Mouse (Mus musculus) heart, adult 11 months (tissue): ENCODE measurements around the gene Guca2b.
"Not testable (repeated sequence)": the region's sequence is repeated elsewhere in the genome, so short reads cannot be mapped to it uniquely, and the experiment has no call there.

Experiments
- DNase-seq: peaks from one replicate; pipeline ENCODE4 v3.0.0; 2022

Gene Guca2b

DNA sequence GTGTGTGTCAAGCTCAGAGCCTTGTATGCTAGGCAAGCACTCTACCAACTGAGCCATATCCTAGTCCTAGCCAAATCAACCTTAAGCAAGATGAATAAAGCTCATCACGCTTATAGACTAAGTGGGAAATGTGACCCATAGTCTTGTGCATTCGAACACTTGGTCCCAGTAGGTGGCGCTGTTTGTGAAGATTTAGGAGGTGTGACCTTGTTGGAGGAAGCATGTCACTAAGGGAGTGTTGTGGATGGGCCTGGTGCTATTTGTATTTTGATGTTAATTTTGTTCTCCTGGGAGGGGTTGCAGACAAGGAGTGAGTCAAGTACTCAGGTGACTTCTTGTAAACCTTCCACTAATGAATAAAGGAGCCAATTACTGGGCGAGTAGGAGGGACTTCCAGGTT is 16.1 kb downstream of the Guca2b start:
- peak; percentile 61 for DNase-seq

DNA sequence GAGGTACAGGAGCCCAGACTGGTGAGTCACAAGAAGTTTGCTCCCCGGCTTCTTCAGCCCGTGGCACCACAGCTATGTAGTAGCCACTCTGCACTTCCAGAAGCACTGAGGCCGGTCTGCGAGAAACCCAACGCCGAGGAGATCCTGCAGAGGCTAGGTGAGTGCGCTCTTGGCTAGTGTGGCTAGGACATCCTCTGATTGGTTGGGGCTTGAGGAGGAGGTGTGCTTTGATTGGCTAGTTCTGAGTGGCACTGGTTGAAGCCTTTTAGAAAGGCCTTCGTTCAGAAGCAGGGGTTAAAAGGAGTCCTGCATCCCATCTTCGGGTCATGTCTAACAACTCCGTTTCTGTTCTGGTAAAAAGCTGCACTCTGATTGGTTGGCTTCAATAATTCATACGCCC is 20.1 kb downstream of the Guca2b start:
- peak; percentile 59 for DNase-seq

DNA sequence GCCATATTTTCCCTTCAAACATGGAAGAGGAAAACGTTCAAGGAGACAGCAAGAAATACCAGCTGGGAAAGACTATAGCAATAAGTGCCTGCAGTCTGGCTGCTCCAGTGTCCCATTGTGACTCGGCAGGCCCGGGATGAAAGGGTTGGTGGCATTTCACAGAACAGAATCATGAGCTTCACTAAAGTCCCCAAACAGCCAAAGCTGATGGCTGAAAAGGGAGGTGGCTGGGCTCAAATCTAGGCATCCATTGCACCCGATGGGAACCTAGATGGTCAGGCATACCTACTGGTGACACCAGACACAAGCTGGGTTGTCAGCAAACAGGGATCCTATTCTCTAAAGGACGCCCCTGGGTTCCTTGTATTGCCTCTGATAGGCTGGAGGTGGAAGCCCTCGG is 20.8 kb downstream of the Guca2b start:
- DNase-seq, result no peak

DNA sequence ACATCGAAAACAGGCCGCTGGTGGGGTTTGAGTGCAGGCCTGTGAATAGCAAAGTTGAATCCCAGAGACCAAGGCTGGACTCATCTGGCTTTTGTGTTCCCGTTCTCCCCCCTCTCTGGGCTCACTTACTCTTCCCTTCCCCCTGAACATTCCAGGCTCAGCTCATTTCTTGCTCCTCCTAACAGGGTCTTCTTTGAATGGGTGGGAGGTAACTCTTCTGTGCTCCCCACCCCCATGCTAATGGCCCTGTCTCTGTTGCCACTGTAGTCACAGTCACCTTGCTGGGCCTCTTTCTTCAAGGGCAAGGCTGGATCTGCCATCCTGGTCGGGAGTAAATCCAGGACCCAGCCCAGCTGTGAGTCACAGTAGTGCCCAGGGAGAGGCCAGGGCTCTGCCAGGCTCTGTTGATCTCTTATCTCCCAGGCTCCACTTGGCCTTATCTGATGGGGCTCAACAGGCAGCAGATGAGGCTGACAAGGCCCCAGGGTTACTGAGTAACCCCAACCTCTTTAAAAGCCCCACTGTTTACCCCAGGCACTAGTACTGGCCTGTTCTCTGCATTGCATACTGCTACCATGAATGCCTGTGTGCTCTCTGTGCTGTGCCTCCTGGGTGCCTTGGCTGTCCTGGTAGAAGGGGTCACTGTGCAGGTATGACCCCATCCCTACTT is 21.4 kb downstream of the Guca2b start, which contains the start of gene Guca2a:
TSS of gene Guca2a (plus strand) at position 529 of the 670 bp plus-strand sequence.
- DNase-seq, result peak; percentile 83

DNA sequence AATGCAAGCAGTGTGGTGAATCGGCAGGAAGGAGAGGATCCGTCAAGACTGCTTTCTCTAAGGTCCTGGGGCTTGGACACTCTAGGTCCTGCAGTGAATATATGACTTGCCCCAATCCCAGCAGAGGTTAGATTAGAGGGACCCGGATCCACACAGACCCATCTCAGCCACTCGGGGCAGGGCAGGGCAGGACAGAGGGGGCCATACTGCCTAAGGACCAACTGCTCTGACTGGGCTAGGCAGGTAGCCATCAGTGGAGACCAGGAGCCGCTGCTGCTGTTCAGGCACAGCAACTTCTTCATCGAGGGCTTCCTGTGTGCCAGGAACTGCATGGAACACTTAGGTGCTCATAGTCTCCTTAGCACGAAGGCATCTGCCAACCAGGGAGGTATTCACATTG is 22.0 kb downstream of the Guca2b start:
- DNase-seq, result peak; percentile 85

DNA sequence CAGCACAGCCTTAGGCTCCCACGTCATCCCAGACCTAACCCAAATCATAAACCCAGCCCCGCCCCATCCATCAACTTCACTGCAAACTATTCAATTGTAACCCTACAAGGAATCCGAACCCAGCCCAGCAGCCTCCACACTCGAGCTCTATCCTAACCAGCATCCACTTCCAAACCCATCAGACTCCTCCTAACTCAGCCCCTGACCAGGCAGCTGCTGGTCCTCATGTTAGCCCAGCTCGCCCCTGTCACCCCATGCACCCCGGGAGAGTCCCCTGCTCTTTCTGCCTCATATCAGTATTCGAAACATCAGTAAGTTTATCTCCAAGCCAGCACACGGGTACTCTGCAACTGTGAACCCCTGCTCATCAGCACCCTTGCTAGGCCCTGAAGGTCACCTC is 23.1 kb downstream of the Guca2b start:
- peak; percentile 90 for DNase-seq

DNA sequence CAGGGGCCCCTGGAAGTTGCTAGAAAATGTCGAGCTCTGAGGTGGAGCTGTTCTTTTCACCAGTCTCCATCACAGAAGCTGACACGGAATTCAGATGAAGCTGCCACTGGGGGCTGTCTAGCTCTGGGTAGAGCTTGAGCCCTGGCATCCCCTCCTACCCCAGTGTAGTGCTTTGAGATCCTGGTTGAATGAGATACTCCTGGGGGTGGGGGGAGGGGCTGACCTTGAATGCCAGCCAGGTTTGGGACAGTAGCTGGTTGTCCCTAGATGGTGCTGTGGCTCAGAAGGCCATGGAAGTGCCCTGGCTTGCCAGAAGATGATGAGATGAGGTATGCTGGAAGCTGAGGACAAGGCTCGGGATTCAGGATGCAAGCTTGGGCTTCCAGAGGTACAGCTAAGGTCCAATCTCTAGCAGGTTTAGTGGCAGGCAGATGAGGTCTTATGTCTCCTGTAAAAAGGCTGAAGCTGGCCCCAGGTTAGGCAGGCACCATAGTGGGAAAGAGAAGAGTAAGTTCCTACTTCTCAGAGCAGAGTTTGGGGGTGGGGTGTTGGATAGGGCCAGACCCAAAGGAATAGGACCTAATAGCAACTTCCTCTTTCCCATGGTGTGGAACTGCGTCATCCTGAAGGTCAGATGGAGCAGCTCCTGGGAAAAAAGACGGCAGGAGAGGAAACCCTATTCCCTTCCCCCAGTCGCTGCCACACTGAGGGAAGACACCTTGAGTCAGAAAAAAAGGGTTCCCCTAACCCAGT is 23.7 kb downstream of the Guca2b start:
- peak; percentile 92 for DNase-seq

DNA sequence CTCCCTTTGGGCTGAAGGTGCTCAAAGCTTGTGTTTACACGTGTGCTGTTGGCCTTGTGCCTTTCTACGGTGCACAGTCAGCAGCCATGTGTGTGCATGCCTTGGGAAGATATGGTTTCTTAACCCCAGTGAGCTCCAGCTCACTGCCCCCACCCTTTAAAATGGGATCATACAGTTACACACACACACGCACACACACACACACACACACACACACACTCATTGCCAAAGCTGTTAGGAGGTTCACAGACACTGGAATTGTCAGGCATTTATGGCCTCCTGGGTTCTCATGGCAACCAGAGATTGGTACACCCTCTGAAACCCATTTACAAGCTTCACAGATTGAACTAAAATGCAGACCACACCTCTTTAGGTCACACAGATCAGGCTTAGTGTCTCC is 24.8 kb downstream of the Guca2b start:
- DNase-seq, result no peak

DNA sequence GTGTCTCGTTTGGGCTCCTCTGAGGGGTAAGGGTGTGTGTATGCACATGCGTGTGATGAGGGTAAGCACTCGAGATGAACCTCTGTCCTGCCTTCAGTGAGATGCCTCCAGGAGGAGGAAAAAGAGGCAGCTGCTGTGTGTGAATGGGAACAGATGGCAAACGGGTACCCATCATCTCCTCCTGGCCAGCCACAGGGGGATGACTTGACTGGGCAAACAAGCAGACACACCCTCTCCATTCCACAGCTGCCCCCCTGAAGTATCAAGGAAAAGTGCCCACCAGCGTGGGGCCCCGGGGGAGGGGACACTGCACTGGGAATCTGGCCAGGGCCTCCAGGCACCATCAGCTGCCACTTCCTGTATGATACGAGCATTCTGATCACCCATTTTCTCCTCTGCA is 25.4 kb downstream of the Guca2b start:
- DNase-seq, result peak; percentile 85

DNA sequence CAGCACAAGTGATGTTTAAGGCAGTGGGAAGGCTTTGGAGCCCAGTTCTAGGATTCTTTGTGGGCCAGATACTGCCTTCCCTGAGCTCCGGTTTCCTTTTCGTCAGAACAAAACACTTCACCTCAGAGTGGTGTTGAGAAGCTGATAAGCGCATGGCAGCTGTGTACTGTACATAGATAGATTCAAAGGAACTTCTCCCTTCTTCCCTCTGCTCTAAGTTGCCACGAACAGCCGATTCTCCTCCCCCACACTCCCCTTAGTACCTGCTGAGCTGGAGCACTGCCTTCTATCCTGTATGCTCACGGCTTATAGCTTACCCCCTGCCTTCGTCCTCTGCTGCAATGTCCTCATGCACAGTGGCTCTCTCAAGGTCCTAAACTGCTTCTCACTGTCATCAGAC is 26.0 kb downstream of the Guca2b start:
- no peak for DNase-seq

DNA sequence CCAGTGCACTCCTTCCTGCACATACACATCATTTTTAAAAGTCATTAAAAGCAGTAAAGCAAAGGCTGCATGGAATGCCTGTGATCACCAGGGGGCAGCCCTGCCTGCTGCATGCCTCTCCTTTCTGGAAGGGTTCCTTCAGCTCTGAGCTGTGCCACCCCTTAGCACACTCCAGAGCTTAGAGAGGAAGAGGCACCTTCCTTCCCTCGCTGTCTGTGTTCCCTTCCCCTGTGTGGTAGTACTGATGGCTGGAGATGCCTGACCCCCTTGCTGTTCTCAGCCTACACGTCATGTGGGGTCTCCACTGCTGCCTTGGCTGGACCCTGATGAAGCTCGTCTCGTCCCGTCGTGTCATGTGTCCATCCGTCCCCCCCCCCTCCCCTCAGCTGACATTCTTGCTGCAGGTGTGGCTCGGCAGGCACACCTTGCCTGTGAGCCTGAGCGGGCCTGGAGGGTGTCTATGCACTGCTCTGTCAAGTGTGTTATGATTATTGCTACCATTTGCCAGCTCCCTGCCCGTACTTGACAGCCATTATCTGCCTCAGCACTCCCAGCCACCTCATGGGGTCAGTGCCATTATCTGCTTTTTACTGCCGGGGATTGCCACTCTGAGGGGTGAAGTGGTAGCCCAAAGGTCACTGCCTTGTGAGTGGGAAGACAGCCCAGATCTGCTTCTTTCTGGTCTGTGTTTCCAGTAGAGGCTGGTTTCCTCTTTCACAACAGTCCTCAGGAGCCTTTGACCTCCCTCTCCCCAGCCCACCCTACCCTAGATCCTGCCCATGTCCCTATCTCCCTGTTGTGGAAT is 27.4 kb downstream of the Guca2b start:
- peak; percentile 92 for DNase-seq

DNA sequence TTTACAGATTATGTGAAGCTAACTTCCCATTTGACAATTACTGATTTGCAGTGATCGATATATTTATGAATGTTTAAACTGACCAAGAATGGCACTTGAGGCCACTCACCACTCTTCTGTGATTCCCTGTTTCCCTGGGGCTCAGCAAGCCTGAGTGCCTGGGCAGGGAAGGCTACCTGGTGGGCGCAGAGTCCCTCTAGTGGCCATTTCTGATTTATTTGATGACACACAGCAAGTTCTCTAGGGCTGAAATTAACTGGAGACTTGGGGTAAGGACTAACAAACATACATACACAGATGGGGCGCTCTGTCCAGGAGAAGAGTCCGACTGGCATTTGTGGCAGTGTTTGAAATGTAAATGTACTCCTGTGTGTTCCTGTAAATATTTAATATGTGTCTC is 30.4 kb downstream of the Guca2b start:
- DNase-seq, result not testable (repeated sequence)

DNA sequence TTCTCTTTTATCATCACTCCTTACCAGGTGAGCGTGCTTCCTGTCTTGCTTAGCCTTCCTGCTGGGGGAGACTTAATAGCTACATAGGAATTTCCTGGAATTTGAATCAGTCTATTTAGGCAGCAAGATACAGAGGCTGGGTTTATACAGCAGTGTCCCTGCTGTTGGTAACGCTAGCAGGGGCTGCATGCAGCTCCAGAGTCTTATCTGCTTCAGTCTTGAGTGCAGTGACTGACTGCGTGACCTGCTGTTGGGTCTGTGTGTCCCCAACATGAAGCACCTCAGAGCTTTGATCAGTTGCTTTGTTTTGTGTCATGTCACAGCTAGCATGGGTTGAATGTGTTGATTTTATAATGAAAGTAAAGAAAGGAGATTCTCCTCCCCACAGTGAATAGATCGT is 31.4 kb downstream of the Guca2b start:
- peak; percentile 78 for DNase-seq

DNA sequence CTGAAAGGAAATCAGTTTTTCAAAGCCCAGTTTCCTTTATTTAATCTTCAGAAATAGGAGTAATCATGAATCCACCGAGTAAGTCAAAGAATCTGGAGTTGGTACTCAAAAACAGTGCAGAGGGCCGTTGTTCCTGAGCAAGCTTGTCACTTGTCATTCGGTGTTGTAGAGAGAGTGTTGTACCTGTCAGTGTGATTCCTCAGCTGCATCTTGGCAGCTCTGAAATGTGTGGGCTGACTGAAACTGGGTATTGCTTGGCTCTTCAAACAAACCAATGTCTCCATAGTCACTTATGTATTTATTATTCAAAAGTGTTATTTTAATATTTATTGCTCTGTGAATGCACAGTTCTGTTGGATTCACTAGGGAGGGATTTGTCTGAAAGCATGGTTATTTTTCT is 31.9 kb downstream of the Guca2b start:
- DNase-seq, result peak; percentile 41

DNA sequence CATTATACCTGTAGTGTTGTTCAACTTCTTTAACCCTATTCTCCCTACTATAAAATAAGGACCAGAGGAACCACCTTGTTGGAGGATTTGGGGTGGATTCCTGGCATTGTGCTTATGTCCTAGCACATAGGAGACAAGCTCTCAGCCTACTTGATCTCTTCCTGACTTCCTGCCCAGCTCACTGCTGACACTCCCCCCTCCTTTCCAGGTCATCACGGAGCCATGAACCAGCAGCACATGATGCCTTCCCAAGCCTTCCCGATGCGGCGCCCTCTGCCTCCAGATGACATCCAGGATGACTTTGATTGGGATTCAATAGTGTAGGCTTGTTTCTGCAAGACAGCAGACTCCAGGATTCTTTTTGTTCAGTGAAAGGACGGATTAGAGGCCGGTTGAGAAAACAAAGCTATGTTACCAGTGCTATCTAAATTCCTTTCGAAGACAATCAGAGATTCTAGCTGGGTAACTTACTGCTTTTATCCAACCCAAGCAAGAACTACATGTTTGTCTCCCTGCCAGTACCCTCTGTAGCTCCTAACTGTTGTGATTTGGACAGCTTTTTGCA is 32.6 kb downstream of the Guca2b start:
- peak; percentile 90 for DNase-seq

DNA sequence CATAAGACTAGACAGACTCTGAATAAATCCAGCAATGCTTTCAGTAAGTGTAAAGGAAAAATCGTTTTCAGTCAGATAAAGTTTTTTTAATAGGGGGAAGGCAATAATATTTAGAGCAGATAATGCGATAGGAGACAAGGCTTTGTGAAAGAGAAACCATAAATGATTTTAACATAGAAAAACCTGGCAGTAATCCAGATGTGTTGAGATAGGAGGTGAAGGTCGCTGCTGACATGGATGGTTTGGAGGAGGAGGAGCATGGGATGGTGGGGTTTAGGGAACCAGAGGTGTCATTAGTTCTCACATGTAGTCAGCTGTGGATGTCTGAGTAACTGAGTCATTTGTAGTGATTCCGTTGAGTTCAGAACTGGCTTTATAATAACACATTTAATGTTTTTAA is 44.0 kb downstream of the Guca2b start:
- DNase-seq, result no peak

DNA sequence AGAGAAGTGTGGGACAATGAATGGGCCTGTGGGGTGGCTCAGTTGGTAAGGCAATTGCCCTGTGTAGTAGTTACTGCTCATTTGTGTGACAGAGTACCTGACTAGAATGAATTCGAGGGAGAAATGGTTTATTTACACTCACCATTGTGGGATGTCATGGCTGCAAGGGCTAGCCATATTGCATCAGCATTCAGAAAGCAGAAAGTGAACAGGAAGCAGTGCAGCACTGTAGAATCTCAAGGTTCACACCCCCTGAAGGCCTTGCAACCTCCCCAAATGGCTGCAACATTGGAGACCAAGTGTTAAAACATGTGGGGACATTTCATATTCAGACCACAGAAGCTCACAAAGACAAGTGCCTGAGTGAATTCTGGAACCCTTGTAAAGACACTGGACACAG is 44.7 kb downstream of the Guca2b start:
- DNase-seq, result no peak

DNA sequence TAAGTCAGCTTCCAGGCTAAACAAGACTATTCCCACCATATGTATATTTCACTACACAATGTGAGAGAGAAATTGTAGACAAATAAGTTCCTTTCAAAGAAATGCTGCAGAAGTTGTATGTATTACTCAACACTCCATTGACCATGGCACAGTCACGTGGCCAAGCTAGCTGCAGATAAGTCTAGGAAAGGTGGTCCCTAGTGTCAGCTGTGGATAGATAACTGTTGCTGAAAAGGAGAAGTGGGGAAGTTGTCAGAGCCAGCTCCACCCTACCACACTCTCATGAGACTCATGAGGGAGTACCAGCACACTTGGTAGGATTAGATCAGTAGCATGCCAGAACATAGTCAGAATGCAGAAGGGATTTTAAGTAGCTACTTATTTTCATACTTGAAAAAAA is 49.3 kb downstream of the Guca2b start:
- no peak for DNase-seq
